Mouse (Mus musculus): ENCODE data around the gene Mecom. TPM values are rescaled to one million over a fixed set of nuclear protein-coding genes. Genes with fewer than 3 reads are reported as not detected.

Gene Mecom
- 4.8 and 6.2 TPM in 2 replicates for polyA plus RNA-seq (2012; rRNA removed)

GRCm38 (mm10) chr3:30547908-30548307, at the start of gene Mecom:
Gene Mecom (minus strand): TSS chr3:30548008.

Other genes with a start within 250 kb of the Mecom start
- gene Actrt3, start 51.9 kb upstream of the Mecom start, polyA plus RNA-seq (2012; rRNA removed), result not detected in 2 replicates
- gene Mynn, start 54.1 kb upstream of the Mecom start, polyA plus RNA-seq (2012; rRNA removed), result 5.4 and 7.4 TPM in 2 replicates
- 0.14 and 0.21 TPM in 2 replicates for gene Lrriq4, start 96.5 kb upstream of the Mecom start, polyA plus RNA-seq (2012; rRNA removed)
- 0.09 and 0.10 TPM in 2 replicates for gene Lrrc34, start 99.9 kb upstream of the Mecom start, polyA plus RNA-seq (2012; rRNA removed)
- gene Lrrc31, start 151.8 kb upstream of the Mecom start, polyA plus RNA-seq (2012; rRNA removed), result 4.1 and 4.2 TPM in 2 replicates
- gene Samd7, start 198.3 kb upstream of the Mecom start, polyA plus RNA-seq (2012; rRNA removed), result 0.07 and 0.09 TPM in 2 replicates
- 9.7 and 10.4 TPM in 2 replicates for gene Sec62, start 244.9 kb upstream of the Mecom start, polyA plus RNA-seq (2012; rRNA removed)

Measured in ovary, adult 2 months (tissue).